Mouse (Mus musculus) spleen, postnatal 14 days (tissue): Measurements from ENCODE around the gene Serping1.
"Not testable (repeated sequence)": the region's sequence is repeated elsewhere in the genome, so short reads cannot be mapped to it uniquely, and the experiment has no call there.

ENCODE experiments used
- DNase-seq, 2 experiments: peaks; one replicate each; pipeline ENCODE4 v3.0.0; 2021 to 2022; ENCODE audit warnings: low spot score in 2 of 2

The Serping1 gene

GRCm38 (mm10) chr2:84738271-84738911 is 36.9 kb downstream of the Serping1 start:
- peak in 1 of 2 experiments; percentile 9 for DNase-seq

GRCm38 (mm10) chr2:84737451-84737925 is 37.8 kb downstream of the Serping1 start:
- no peak for DNase-seq

DNA sequence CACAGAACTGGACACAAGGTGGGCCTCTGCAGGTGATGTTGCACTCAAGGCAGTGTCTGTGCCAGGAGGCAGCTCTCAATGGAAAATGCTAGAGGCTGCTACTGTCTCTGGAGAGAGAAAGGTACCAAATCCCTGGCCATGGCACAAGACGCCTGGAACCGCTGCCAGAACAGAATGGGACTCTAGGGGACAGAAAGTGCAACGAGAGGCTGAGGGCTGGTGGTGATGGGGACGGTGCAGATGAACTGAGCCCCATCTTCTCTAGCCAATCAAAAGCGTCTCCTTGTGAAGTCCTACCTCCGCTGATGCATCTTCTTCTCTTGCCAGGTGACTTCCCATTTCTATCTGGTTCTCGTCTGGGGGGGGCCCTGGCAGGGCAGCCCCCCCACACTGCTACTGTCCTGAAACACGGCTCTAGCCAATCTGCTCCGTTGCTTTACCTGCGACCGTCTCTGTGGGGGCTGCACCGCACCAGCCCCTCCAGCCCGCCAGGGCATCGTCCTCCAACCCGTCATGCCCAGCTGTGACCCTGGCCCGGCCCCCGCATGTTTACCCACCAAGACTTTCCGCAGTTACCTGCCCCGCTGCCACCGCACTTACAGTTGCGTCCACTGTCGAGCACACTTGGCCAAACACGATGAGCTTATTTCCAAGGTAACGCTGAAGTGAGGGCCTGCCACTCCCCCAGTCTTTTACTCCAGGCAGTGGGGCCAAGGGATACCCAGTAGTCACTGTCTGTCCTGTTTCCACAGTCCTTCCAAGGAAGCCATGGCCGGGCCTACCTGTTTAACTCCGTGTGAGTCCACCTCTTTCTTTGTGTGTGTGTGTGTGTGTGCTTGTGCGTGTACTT is 38.7 kb downstream of the Serping1 start:
- DNase-seq: peak in 1 of 2 experiments; percentile 12

GRCm38 (mm10) chr2:84735346-84735920 is 39.8 kb downstream of the Serping1 start:
- peak; percentile 53 to 59 for DNase-seq

- no peak for DNase-seq
Observed at GRCm38 (mm10) chr2:84734919-84735318, 40.3 kb downstream of the Serping1 start.

DNA sequence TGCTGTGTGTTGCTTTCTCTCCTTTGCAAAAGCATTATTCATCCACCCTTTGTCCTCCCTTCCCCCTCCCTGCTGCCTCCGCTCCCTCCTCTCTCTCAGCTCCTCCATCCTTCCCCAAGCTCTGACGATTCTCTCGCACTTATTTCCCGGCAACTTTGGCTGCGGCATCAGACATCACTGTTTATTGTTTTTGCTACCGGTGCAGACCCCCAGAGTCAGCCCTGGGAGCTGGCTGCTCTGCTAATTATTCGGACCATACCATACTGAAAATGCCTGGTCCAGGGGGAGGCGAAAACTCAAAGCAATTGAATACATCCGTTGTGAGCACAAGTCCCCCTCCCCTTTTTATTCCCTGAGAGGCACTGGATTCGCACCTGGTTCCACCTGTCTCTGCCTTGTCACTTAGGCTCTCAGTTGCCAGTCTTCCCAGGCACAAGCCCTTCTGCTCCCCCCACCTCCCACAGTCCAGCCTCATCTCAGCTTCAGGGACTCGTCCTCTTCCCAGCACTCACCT is 40.8 kb downstream of the Serping1 start:
- DNase-seq: peak in 1 of 2 experiments; percentile 12

GRCm38 (mm10) chr2:84733579-84734300 is 41.5 kb downstream of the Serping1 start, which contains the start of gene Ypel4:
TSS of gene Ypel4 (plus strand) at chr2:84734058.
- peak; percentile 28 to 53 for DNase-seq

- no peak for DNase-seq
Observed at GRCm38 (mm10) chr2:84732394-84732793, 42.9 kb downstream of the Serping1 start.

- DNase-seq: no peak
Observed at GRCm38 (mm10) chr2:84731206-84731605, 44.0 kb downstream of the Serping1 start.

DNA sequence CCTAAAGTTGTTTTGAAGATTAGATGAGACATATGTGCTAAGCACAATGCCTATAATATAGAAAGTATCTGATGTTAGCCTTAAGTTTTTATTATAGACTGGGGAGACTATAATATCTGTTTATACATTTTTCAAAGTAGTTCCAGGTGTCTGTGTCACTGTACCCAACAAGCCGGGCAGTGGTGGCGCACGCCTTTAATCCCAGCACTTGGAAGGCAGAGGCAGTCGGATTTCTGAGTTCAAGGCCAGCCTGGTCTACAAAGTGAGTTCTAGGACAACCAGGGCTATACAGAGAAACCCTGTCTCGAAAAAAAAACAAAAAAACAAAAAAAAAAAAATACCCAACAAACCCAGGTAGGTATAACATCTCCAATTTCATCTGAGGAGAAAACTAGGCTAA is 47.1 kb downstream of the Serping1 start:
- DNase-seq: not testable (repeated sequence)

GRCm38 (mm10) chr2:84727172-84727858 is 47.9 kb downstream of the Serping1 start, which contains the start of gene Clp1:
TSS of gene Clp1 (minus strand) at chr2:84727350.
- DNase-seq: peak; percentile 92 to 95

DNA sequence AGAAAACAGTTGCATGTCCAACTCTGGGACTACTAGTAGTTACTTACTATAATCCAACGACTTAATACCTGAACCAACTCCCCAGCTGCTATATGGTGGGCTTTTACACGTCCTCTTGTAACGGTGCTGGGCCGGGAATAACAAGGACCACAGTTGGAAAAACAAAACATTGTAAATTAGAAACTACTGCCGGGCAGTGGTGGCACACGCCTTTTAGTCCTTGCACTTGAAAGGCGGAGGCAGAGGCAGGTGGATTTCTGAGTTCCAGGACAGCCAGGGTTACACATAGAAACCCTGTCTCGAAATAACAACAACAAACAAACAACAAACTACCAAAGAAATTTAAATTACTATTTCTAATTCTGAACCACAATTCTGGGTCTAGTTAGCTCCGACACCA is 48.5 kb downstream of the Serping1 start:
- no peak for DNase-seq

DNA sequence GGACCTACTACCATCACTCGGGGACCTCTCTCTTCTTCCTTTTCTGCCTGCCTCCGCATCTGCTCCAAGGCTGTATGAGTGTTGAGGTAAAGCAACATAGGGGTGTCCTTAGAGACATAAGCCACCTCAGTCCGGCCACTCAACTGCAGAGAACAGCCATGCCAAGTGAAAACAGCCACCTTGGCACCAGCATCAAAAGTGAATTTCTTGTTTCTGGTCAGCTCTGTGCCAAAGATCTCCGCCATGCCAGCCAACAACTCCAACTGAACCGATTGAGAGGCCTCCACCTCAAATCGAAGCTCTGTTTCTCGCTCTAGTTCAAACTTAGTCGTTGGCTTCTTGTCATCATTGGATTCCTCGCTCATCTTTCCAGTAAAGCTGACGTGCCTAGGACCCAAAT is 49.5 kb downstream of the Serping1 start:
- no peak for DNase-seq

GRCm38 (mm10) chr2:84723856-84724255 is 51.4 kb downstream of the Serping1 start:
- DNase-seq: no peak

GRCm38 (mm10) chr2:84721182-84721581 is 54.1 kb downstream of the Serping1 start:
- no peak for DNase-seq

- DNase-seq: no peak
Observed at GRCm38 (mm10) chr2:84720718-84721117, 54.5 kb downstream of the Serping1 start.

GRCm38 (mm10) chr2:84717357-84717756 is 57.9 kb downstream of the Serping1 start:
- no peak for DNase-seq

DNA sequence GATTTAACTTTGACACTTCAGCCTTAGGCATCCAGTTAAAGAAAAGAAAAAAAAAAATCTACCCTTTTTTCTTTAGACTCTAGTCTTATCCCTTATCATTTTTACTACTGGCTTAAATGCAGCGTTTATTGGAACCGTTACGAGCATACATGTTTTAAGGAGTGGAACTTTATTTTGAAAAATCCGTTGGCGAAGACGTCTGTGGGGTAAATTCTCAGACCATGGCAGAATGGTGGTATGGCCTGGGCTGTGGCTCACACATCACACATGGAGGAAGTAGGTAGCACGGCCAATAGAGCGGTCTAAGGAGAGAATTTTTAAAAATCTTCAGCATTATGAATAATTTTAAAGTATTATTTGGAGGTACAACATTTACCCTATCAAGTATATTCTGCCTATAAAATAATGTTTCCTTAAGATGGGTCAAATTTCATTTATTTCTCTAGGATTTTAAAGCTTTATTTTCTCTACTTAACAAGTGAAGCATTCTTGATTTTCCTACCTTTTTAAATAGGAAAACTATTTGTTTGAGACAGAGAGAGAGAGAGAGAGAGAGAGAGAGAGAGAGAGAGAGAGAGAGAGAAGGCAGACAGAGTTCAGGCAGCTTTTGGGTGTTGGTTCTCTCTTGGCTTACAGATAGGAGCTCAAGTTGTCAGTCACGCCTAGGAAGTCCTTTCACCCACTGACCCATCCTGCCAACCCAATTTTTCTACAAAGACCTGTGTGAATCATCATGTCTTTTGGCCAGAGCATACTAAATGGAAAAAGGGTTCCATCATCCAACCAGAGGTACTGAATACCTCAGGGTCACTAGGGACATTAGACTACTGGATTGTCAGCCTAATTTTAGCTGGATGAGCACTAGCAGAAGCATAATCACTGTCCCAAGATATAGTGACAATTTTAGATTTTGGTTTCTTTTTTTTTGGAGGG is 58.6 kb downstream of the Serping1 start:
- DNase-seq: no peak

DNA sequence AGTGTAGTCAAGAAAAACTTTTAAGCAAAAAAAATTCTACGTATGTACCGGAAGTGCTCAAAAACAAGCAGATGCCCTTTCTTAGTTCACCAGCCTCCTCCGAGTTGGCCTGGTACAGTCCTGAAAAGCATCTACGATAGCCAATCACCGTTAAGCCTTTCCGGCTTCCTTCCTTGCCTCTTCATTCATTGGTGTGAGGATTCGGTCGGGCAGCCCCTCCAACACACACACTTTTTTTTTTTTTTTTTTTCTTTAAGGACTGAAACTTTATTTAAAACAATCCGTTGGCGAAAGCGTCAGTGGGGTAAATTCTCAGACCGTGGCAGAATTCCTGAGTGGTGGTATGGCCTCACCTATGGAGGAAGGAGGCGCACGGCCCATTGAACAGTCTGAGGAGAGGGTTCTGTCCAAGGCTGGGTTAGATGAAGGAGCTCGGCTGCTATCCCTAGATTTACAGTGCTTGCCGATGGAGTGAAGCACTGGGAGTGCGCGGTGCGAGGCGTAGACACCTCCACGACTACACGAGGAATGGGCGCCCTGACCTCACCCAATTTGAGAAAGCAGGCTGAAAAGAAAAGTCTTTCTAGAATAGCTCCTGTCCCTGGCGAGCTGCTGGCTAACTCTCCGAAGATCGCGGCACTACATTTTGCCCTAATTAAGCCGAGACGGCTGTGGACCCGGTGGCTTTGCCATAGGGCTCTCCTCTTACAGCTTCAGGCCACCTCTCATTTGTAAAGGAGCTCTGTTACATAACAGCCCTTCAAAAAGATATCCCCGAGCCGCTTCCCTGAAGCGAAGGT is 59.5 kb downstream of the Serping1 start:
- DNase-seq: peak; percentile 36 to 39
